Mouse (Mus musculus): ENCODE measurements around the gene Foxk2.
"Not testable (repeated sequence)": the region's sequence is repeated elsewhere in the genome, so short reads cannot be mapped to it uniquely, and the experiment has no call there.

The Foxk2 gene

DNA sequence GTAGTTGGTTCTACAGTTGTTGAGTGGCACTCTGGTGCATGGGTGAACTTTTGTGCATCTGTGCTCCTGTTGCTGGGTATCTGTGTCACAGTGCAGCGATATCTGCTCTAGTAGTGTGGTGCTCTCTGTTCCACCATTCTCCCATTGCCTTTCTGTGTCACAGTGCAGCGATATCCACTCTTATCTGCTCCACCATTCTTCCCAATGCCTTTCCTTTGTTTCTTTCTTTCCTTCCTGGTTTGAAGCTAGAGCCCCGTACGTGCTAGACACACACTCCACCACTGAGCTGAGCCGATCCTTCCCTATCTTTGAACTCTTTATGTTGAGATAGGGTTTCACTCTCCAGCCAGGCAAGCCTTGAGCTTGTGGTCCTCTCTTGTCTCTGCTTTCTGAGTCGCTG lies 23.1 kb downstream of the Foxk2 start:
- DNase-seq (ENCODE audit: low spot score) = no peak

DNA sequence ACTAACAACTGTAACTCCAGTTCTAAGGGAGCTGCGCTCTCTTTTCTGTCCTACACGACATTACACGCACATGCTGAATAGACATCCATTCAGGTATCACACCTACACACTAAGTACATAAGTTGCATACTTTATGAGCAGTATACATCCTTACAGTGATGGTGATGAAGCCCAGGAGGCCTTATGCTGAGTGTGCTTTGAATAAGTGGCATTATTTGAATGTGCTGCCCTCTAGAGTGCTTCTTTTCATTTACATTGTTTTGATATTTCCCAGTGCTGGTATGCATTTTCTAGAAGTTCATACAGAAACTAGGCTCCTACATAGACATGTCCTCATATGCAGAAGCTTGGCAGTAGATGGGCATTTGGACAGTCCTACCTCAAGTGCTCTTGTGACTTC lies 30.1 kb downstream of the Foxk2 start:
- DNase-seq (ENCODE audit: low spot score) = no peak

DNA sequence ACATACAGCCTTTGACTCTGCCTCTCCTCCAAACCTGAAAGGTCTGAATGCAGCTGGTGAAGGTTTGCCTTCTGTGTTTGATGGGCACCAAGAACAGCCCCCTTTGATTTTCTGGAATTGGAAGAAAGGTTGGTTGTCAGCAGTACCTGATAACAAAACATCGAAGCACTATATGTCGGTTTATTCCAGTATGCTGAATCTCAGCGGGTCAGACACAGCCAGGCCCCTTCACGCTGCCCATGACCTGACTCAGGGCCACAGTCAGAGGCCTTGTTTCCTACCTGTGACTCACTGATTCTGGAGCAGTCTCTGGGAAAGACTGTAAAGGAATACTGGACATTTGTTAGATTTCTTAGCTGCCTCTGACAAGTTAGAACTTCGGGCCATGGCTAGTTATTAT lies 35.0 kb downstream of the Foxk2 start:
- no peak for DNase-seq (ENCODE audit: low spot score)

DNA sequence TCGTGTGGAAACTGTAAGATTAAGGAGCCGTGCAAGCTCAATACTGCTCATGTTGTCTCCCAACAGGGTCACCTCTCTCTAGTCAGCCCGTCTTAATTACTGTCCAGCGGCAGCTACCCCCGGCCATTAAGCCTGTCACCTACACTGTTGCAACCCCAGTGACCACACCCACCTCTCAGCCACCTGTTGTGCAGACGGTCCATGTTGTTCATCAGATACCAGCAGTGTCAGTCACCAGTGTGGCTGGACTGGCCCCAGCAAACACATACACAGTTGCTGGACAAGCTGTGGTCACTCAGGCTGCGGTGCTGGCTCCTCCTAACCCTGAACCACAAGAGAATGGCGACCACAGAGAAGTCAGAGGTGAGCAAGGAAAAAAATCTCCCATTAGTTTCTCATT lies 38.7 kb downstream of the Foxk2 start:
- DNase-seq (ENCODE audit: low spot score) = no peak

DNA sequence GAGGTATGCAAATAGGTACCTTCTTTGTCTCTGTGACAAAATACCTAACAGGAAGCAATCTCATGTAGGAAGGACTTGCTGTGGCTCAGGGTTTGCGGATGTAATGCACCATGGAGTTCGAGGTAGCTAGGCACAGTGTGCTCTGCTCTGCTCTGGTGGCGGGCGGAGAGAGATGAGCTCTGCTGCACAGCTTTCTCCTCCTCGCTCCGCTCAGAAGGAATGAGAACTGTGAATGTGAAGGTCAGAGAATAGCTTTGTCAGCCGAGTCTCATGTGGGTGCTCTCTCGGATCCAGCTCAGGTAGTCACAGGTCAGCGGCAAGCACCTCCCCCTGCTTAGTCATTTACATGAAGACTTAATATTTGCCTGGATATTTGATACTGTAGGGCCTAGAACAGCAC lies 40.5 kb downstream of the Foxk2 start:
- no peak for DNase-seq (ENCODE audit: low spot score)

DNA sequence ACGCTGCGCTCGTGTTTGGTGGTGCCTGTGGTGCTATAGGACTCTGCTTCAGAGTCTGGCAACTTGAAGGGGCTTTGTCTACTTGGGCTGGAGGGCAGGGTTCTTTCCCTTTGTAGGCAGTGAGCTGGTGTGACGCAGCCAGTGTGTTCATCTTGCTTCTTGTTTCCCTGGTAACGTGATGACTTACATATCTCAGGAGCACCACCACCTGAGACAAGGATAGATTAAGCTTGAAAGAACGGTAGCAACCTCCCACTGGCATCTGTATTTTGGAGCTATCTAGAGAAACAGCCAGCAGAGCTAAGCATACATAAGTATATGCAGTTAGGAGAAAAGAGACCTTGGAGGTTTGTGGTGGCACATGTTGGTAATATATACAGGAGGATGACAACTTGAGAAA lies 45.6 kb downstream of the Foxk2 start:
- DNase-seq (ENCODE audit: low spot score) = no peak

DNA sequence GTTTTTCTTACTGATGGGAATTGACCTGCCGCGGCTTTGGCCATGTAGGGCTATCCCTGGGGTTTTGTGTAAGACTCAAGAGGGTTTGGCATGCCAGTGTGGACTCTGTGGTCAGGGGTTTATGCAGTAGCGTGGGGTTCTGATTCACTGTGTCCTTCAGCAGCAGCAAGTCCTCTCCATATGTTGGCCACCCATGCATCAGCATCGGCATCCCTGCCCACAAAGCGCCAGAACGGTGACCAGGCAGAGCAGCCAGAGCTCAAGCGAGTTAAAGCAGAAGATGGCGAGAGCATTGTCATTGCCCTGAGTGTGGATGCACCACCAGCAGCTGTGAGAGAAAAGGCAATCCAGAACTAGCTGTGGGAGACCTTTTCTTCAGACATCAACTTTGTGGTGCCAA lies 46.8 kb downstream of the Foxk2 start:
- no peak for DNase-seq (ENCODE audit: low spot score)

DNA sequence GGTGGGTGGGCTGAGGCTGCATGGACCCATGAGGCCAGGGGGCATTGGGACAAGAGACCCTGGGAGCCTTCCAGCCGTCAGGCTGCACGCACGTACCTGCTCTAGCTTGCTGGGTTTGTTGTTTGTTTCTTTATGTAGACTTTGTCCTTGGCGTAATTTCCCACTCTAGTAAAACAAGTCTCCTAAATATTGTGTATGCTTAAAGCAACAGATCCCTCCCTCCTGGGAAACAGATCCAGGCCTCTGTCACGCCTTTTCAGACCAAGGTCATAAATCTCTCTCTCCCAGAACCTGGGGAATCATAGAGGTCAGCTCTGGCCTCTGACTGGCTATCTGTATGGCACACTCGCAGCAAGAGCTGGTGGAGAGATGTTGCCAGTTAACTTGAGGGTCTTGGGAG lies 47.9 kb downstream of the Foxk2 start:
- DNase-seq (ENCODE audit: low spot score) = not testable (repeated sequence)

DNA sequence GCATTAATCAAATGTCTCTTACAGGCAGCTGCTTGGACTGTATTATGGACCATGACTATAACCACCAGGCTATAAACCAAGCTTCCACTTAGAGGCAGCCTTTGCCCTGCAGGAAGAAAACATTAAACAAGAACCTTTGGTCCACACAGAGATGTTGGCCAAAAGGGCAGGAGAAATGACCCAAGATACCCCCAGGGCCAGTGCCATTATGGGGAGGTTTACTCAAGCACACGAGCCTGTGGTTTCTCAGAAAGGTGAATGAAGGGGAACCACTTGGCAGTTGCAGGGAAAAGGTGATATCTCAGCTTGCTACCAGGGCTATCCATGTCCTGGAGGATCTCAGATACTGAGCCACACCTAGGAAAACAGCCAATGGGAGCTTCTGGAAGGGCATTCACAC lies 66.2 kb downstream of the Foxk2 start:
- no peak for DNase-seq (ENCODE audit: low spot score)

DNA sequence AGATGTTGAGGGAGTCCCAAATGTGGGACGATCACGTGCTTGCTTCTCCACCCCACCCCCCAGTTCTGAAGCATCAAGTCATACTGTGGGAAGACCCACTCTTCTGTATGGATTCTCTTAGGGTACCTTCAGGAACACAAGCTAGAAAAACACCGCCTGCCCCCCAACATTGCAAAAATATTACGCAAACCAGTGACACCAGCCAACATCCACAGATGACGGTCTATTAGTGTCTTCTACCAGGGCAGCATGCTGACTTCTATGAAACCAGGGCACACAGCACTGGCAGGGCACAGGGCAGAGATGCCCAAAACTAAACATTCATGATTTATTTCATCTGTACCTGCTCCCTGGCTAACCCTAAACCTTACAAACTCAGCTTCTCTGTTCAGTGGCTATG lies 66.9 kb downstream of the Foxk2 start:
- no peak for DNase-seq (ENCODE audit: low spot score)

DNA sequence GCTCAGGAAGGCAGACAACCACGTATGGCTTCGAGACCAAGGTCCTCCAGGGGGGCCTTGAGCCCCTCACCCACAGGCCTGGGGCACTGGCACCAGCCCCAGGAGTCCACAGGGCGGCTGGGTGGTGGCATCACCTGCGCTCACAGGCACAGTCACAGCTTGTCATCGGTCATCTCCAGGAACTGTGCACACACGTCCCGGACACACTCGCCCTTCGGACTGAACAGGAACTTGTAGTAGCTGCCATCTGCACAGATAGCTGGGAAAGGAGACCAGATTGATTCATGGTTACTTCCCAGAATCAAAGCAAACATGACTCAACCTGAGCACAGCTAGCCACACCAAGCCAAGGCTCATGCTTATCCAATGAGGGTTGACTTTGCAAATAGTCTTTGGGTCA lies 68.4 kb downstream of the Foxk2 start:
- no peak for DNase-seq (ENCODE audit: low spot score)

DNA sequence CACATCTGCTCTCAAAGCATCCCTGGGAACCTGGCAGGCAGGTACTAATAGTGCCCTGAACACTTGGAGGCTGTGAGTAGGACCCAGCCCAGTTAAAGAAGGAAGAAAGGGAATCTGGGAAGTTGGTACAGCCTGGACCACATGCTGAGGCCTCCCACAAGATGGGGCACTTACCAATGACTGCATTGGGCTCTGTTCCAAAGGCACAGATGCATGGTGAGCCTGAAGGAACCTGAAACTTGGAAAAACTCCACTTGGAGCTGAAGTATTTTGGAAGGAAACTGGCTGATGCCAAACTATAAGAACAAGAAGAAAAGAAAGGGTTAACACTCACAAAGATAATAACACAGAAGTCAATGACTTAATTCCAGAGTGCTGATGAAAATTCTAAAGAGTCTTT lies 68.8 kb downstream of the Foxk2 start:
- DNase-seq (ENCODE audit: low spot score) = no peak

DNA sequence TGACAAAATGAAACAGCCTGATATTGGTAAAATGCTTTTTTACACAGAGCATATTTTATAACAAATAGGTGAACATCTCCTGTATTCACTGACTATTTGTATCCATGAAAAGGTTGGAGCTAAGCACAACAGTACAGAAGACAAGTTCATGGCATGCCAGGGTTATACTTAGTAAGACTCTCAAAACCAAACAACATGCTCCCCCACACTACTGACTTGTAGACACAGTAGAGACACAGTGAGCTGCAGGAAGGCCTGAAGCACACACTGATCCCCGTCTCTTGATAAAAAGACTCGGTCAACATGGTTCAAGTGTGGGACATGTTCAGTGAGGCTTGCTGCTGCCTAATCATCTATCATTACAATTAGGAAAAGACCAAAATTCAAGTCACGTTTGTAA lies 71.9 kb downstream of the Foxk2 start:
- DNase-seq (ENCODE audit: low spot score) = no peak

DNA sequence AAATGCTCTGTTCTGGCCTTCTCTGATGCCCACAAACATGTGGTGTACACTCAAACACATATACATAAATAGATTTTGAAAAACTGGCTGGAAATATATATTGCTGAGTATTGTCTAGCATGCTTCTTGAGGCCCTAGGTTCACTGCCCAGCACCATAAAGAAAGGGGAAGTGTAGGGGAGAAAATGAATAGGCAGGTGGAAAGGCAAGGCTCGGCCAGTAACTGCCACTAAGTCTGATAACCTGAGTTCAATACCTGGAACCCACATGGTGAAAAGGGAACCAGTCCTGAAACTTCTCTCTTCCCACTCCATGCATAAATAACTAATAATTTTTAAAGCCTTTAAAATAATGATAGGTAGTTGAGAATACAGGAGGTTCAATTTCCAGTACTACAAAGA lies 79.9 kb downstream of the Foxk2 start:
- DNase-seq (ENCODE audit: low spot score) = no peak

DNA sequence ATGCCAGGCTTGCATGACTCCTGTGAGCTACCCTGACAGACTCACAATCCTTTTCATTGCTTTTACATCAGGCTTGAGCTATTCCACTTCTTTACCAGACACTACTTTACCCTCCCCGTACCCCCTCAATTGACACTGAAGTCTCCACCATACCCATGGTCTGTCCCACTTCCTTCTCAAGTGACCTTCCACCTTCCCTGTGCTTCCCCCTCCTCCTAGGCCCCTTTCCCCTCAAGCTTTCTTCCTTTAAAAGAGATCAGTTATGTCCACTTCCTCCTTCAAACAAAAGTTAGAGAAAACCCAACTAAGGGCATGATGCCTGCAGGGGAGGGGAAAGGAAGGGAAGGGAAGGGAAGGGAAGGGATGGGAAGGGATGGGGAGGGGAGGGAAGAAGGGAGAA lies 80.5 kb downstream of the Foxk2 start:
- DNase-seq (ENCODE audit: low spot score) = no peak

DNA sequence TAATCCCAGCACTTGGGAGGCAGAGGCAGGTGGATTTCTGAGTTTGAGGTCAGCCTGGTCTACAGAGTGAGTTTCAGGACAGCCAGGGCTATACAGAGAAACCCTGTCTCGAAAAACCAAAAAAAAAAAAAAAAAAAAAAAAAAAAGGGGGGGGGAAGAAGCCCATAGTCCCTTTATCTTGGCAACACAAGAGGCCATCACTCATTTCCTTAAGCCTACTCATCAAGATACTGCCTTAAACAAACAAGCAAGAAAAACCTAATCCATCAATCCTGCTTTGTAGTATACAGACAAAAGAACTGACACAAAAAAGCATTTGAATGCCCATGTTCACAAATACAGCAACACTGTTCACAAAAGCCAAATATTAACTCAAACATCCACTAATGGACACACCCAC lies 82.6 kb downstream of the Foxk2 start:
- DNase-seq (ENCODE audit: low spot score) = not testable (repeated sequence)

DNA sequence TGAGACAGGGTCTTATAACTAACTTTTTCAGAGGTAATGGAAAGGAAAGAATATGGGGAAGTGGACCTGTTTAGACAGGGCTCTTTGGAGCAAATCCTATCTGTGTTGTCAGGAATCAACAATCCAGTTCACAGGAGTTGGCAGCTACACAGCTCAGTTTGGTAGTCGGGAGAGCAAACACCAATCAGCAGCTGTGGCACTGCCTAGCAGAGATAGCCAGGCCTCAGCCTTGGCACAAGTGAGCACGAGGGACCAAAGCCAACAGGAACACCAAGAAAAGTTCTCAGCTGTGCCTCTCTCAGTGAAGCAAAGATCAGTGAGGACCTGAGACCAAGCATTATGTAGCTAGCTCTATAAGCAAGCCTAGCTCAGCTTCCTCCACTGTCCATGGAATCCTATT lies 87.2 kb downstream of the Foxk2 start:
- DNase-seq (ENCODE audit: low spot score) = no peak

DNA sequence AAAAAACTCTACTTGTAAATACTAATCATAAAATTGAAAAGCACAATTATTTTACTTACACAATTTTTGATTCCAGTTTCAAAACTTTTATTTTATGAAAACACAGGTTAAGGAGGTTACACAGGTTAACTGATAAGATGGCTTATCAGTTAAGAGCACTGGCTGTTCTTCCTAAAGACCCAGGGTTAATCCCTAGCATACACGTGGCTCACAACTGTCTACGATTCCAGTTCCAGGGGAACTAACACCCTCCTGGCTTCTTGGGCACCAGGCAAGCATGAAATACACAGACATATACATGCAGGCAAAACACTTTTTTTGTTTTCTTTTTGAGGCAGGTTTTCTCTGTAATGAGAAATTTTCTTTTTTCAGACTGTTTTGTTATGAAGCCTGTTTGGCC lies 88.4 kb downstream of the Foxk2 start:
- DNase-seq (ENCODE audit: low spot score) = no peak

DNA sequence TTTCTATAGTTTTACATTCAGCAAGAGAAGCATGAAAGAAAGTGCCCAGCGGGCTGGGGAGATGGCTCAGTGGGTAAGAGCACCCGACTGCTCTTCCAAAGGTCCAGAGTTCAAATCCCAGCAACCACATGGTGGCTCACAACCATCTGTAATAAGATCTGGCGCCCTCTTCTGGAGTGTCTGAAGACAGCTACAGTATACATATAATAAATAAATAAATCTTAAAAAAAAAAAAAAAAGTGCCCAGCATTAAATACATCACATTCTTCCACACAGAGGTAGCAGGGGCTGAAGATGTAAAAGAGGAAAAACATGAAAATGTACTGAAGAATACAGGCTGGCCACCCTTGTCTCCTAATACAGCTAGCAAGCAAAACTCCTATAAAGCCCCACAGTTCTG lies 88.9 kb downstream of the Foxk2 start:
- not testable (repeated sequence) for DNase-seq (ENCODE audit: low spot score)

DNA sequence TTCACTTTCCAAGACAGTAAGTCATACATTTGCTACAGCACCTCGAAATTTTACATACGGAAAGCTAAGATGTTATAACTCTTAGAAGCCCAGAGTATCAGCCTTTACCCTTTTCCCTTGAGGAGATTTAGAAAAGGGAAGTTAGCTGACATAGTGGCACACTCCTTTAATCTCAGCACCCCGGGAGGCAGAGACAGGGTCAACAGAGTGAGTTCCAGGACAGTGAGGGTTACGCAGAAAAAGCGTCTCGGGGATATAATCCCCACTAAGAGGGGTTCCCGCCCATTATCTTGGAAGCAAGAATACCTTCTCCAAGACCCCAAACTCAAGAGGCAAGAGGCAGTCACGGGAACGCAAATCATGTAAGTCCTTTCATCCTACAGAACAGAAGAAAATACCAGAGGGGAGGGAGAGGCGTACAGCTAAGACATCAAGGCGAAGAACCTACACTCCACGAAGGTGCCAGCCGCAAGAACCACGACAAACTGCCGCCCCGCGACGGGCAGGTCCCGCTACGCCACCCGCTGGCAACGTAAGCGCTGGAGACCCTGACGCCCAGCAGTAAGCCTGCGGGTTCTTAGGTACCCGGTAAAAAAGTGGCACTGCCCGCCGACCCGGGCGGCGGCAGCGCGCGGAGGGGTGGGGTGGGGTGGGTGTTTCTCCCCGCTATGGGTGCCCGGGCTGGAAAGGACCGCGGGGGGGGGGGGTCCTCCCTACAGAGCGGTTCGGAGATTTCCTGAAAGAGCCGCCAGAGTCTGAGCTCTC lies 93.7 kb downstream of the Foxk2 start:
- no peak for DNase-seq (ENCODE audit: low spot score)

DNA sequence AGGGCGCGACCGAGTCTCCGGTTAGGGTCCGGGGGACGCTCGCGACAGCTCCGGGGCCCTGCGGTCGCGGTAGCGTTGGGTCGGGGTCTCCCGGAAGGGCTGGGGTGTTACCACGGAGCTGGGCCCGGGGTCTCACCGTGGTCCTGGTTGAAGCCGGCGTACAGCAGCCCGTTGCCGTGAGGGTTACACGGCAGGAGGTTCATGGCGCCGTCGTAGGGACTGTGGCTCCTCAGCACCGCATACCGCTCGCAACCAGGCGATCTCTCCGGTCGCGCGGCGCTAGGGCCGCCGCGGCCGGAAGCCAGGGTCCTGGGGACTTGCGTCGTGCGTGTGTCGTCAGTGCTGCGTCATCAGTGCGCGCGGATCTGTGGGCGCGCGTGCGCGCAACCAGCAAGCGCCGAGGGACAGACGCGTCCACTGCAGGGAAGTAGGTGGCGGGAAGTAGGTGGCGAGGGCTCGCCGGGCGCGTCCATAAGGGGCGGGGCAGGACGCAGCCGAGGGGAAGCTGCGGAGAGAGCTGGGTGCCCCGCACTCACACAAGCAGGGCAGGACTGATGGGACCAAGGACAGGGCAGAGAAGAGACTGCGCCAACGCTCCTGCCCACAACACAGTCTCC lies 94.4 kb downstream of the Foxk2 start, which contains the start of gene Wdr45b:
Gene Wdr45b (minus strand): TSS at position 355 of the 617 bp plus-strand sequence.
- DNase-seq (ENCODE audit: low spot score) = peak; percentile 86
